Mouse (Mus musculus) olfactory bulb, adult 2 months (tissue): Measurements from ENCODE around the gene Myl12a. TPM values are rescaled to one million over a fixed set of nuclear protein-coding genes. Genes with fewer than 3 reads are reported as not detected.

Source experiments
- H3K27ac ChIP-seq: fragments of 200-500 bp; 2 replicates; pipeline ENCODE4 v1.5.1; 2012; ENCODE audit warnings: low read depth, low read length; ENCODE audit not compliant: insufficient read depth
- H3K4me1 ChIP-seq: fragments of 200-500 bp; 2 replicates; pipeline ENCODE4 v1.6.1; 2012; ENCODE audit warnings: low read length; ENCODE audit not compliant: control insufficient read depth, insufficient read depth
- H3K4me3 ChIP-seq: fragments of 200-500 bp; 2 replicates; pipeline ENCODE4 v1.5.1; 2012; ENCODE audit warnings: mild to moderate bottlenecking, low read depth, low read length, moderate library complexity; ENCODE audit not compliant: insufficient read depth
- CTCF ChIP-seq: fragments of 200-500 bp; IDR thresholded peaks from 2 replicates; pipeline ENCODE4 v1.5.1; 2012; ENCODE audit warnings: low read depth, mild to moderate bottlenecking, low read length, moderate library complexity; ENCODE audit not compliant: insufficient read depth
- POLR2A ChIP-seq: fragments of 200-500 bp; IDR thresholded peaks from 2 replicates; pipeline ENCODE4 v1.6.1; 2012; ENCODE audit warnings: mild to moderate bottlenecking, low read depth, low read length, moderate library complexity; ENCODE audit not compliant: insufficient read depth
- WGBS: fragments of 180-500 bp; shearing (Covaris S2); methylation state at CpG from one replicate; pipeline ENCODE4 v1.1.7; 2018; 5-methylcytosine and 5-hydroxymethylcytosine counted together
- polyA plus RNA-seq: library from polyadenylated mRNA; stranded (reverse); fragments of >200 nt; gene quantifications from 2 replicates; pipeline ENCODE4 v1.2.4, GENCODE M21; 2012; ENCODE audit warnings: low replicate concordance; ENCODE audit not compliant: missing spikeins, insufficient read depth, insufficient read length

Gene Myl12a
- not detected in 2 replicates for polyA plus RNA-seq

- peak within 1 kb of the TSS; percentile 95 for H3K27ac ChIP-seq
- TF ChIP-seq CTCF (no peak), POLR2A (no peak)
- H3K4me3 ChIP-seq, result peak within 1 kb of the TSS; percentile 89
- H3K4me1 ChIP-seq, result peaks cover 5% of the 10 kb centered on the region; the same call in 1 of the 2 replicates
- 1% methylated on average over 14 of the region's 14 CpGs for WGBS
These were observed at the start of gene Myl12a for GRCm38 (mm10) chr17:71002744-71003094. Gene Myl12a (minus strand): TSS chr17:71002878.

DNA sequence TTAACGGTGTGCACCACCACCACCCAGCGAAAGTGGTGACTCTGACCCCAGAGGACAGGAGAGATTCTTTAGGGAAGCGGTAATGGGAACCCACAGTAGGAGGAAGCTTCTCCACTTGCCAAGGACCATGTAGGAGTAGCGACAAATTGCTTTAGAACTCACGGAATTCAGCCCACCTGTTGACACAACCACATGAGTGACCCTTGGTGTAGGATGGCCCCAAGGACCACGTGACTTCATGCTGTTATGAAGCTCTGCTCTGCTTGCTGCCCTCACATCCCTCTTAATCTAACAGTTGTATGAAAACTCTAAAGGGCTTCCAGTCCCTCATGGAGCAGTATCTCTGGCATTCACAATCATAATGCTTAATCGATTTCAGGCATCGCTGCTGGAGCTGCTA lies 46.6 kb upstream of the Myl12a start:
- Histone ChIP-seq H3K27ac (no peak overlapping the region), H3K4me1 (no peaks in the 10 kb centered on the region), H3K4me3 (no peak overlapping the region)
- TF ChIP-seq CTCF (no peak), POLR2A (no peak)
- 95% methylated on average over 8 of the region's 8 CpGs for WGBS

DNA sequence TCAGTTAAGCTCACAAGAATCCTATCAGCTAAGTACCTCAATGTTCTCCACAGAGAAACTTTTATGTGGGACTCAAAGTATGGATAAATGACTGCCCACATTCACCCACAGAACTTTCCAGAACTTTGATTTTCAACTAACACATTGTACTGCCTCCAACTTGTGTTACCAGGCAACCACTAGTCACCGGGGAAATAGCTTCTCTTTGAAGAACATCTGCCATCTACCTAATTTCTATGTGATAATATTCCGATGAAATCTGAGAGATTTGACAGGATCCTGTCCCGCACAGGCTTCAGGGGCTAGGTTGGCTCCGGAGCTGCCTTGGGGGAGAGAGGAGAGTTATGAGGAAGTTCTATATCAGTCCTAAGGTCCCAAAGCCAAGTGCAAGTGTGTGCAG lies 44.2 kb upstream of the Myl12a start:
- H3K4me3 ChIP-seq, result no peak overlapping the region
- TF ChIP-seq POLR2A, result no peak
- H3K4me1 ChIP-seq, result no peaks in the 10 kb centered on the region
- H3K27ac ChIP-seq, result no peak overlapping the region
- 80% methylated on average over 4 of the region's 4 CpGs for WGBS

GRCm38 (mm10) chr17:71045591-71045990 lies 42.9 kb upstream of the Myl12a start:
- Histone ChIP-seq H3K4me1 (no peaks in the 10 kb centered on the region), H3K4me3 (no peak overlapping the region), H3K27ac (no peak overlapping the region)
- WGBS, result 78% methylated on average over 9 of the region's 9 CpGs
- TF ChIP-seq CTCF (no peak), POLR2A (no peak)

DNA sequence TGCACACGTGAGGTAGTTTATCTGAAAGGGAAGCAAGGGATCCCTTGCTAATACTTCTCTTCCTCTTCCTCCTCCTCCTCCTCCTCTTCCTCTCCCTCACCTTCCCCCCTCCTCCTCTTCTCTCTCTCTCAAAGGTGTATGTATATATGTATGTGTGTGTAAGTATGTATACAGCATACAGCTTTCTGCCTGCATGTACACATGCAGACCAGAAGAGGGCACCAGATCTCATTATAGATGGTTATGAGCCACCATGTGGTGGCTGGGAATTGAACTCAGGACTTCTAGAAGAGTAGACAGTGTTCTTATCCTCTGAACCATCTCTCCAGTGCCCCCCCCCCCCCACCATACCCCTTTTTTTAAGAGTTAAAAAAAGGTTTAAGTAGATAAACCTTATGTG lies 40.0 kb upstream of the Myl12a start:
- WGBS, result 96% methylated on average over 1 of the region's 1 CpGs
- no peak overlapping the region for H3K4me3 ChIP-seq
- no peak for TF ChIP-seq POLR2A
- TF ChIP-seq CTCF, result no peak
- H3K4me1 ChIP-seq, result no peaks in the 10 kb centered on the region
- no peak overlapping the region for H3K27ac ChIP-seq

DNA sequence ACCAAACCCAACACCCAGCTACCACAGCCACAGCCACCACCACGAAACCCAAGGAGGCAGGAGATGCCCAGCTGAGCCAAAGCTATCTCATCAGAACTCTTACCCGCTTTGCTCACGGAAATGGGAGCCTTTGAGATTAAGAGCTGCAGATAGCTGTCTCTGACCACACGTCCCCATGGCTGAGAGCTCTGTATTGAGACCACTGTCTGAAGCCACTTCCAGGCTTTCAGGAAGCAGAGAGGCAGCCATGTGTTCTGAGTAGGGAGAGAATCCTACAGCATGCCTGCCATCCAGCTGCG lies 37.9 kb upstream of the Myl12a start:
- Histone ChIP-seq H3K27ac (no peak overlapping the region), H3K4me1 (no peaks in the 10 kb centered on the region), H3K4me3 (no peak overlapping the region)
- TF ChIP-seq POLR2A, result no peak
- TF ChIP-seq CTCF, result no peak
- WGBS, result 82% methylated on average over 5 of the region's 5 CpGs

DNA sequence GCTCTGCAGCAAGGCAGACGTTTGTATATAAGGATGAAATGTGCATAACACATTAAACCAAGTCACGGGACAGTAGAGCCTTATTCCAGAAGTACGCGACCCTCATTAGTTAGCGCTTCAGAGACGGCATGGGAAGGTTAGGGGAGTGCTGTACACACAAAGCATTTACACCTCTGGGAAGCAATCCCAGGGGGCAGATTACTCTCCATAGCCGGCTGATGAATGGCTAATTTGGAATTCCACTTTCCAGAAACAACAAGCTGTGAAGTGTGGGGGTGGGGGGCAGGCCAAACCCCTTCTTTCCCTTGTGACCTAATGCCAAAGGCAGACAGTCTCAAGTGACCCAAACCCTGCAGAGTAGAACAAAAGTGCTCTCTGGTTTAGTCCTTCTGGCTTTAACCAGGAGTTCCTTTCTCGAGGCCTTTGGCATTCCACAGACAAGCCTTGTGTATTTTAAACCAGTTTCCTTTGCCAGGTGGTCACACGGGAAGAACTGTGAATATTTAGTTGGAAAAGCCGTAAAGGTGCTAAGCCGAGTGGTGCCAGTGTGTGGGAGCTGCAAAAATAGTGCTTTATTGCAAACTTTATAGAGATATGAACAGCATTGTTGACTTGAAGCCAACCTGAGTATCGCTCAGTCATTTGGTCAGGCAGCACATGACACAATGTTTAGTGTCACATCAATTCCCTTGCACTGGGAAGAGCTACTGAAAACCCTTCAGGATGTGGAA lies 37.3 kb upstream of the Myl12a start:
- H3K4me3 ChIP-seq, result no peak overlapping the region
- no peaks in the 10 kb centered on the region for H3K4me1 ChIP-seq
- H3K27ac ChIP-seq, result no peak overlapping the region
- WGBS, result 54% methylated on average over 12 of the region's 12 CpGs
- no peak for TF ChIP-seq POLR2A
- TF ChIP-seq CTCF, result no peak

DNA sequence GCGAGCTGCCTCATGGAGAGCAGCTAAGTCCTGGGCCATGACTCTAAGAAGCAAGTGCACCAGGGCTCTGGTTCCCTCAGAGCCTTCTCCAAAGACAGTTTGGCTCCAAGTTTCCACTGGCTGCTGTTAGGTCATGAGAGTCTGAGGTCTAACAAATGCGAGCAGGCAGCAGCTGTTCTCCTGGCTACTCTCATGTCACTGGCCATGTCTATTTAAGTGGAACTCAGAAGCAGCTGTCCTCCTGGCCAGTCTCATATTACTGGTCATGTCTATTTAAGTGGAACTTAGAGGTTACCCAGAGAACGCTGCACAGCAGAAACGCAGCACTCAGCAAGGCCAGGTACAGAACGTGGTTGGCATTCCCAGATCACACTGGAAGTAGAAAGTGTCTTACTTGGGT lies 36.1 kb upstream of the Myl12a start:
- Histone ChIP-seq H3K27ac (no peak overlapping the region), H3K4me3 (no peak overlapping the region), H3K4me1 (no peaks in the 10 kb centered on the region)
- WGBS, result 90% methylated on average over 5 of the region's 5 CpGs
- TF ChIP-seq CTCF (no peak), POLR2A (no peak)

- WGBS, result 86% methylated on average over 7 of the region's 7 CpGs
- Histone ChIP-seq H3K4me3 (no peak overlapping the region), H3K4me1 (no peaks in the 10 kb centered on the region), H3K27ac (no peak overlapping the region)
- TF ChIP-seq CTCF, result no peak
- TF ChIP-seq POLR2A, result no peak
These were observed 34.5 kb upstream of the Myl12a start for GRCm38 (mm10) chr17:71037188-71037587.

GRCm38 (mm10) chr17:71034472-71034871 lies 31.8 kb upstream of the Myl12a start:
- WGBS, result 78% methylated on average over 5 of the region's 5 CpGs
- TF ChIP-seq CTCF, result no peak
- no peak for TF ChIP-seq POLR2A
- Histone ChIP-seq H3K4me1 (no peaks in the 10 kb centered on the region), H3K27ac (no peak overlapping the region), H3K4me3 (no peak overlapping the region)
